ENCODE assay signal across 27 mouse cellular contexts in the genomic region with DNA sequence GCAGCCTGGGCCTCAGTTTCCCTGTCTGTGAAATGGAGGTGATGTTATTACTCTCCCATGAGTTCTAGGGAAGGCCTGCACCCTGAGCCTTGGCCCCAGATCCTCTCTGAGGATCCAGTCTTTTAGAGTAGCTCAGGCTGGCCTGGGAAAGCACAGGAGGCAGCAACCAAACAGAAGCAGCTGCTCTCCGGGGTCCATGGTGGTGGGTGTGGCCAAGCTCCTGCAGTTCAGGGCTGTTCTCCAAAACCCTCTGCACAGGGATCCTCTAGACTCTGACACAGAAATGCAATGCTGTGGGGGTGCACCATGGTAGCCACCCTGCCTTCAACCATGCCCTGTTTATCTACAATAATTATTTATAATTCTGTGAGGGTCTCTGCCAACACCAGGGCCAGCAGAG. TPM values are rescaled to one million over a fixed set of nuclear protein-coding genes. Genes with fewer than 3 reads are reported as not detected.
DNase-seq lines count a peak whose midpoint lies in the region; ATAC-seq and TF ChIP-seq lines count a peak whose summit lies in the region.
"Had no signal": no experiment of that assay in that cellular context is flagged by ENCODE, and none has a peak within 500 bp of the region (broad histone marks: within the 10 kb centered on the region; RNA-seq: fewer than 3 reads in every experiment).

No protein-coding gene starts in this region.

- no peak for ATAC-seq in embryonic facial prominence, embryonic 14.5 days (ENCODE audit: low read depth)
- ATAC-seq in stomach, embryonic 14.5 days (ENCODE audit: insufficient number of reproducible peaks, insufficient read depth, low FRiP score, low read depth), result no peak
- no peak for ATAC-seq in stomach, postnatal 0 days (ENCODE audit: low FRiP score, low TSS enrichment)
- ATAC-seq: forebrain, postnatal 0 days; hindbrain, postnatal 0 days; liver, postnatal 0 days; lung, postnatal 0 days had no signal

- H3K9ac ChIP-seq in embryonic facial prominence, embryonic 14.5 days (ENCODE audit: low read depth, low read length), result peak overlapping the region; percentile 16; the same call in 1 of the 2 replicates
- H3K9ac ChIP-seq in stomach, embryonic 14.5 days (replicated peaks; ENCODE audit: low read depth, low read length), result no peak overlapping the region
- no peak overlapping the region for H3K9ac ChIP-seq in stomach, postnatal 0 days (ENCODE audit: low read length)
- H3K9ac ChIP-seq: forebrain, embryonic 12.5 days; forebrain, postnatal 0 days; heart, embryonic 15.5 days; hindbrain, embryonic 12.5 days; limb, embryonic 15.5 days; liver, postnatal 0 days had no signal

- peaks cover 11% of the 10 kb centered on the region for H3K4me1 ChIP-seq in embryonic facial prominence, embryonic 14.5 days (ENCODE audit: control insufficient read depth, insufficient read depth, low read length)
- peaks cover 45% of the 10 kb centered on the region for H3K4me1 ChIP-seq in embryonic facial prominence, embryonic 10.5 days
- peaks cover 13% of the 10 kb centered on the region; the same call in 1 of the 2 replicates for H3K4me1 ChIP-seq in stomach, embryonic 14.5 days (ENCODE audit: control insufficient read depth, insufficient read depth, low read length)
- peaks cover 3% of the 10 kb centered on the region; the same call in 1 of the 2 replicates for H3K4me1 ChIP-seq in stomach, postnatal 0 days (replicated peaks; ENCODE audit: control insufficient read depth, insufficient read depth)

- no peaks in the 10 kb centered on the region for H3K36me3 ChIP-seq in embryonic facial prominence, embryonic 14.5 days (ENCODE audit: control insufficient read depth, insufficient read depth, low read length)
- no peaks in the 10 kb centered on the region for H3K36me3 ChIP-seq in embryonic facial prominence, embryonic 10.5 days (replicated peaks)
- H3K36me3 ChIP-seq in stomach, embryonic 14.5 days (ENCODE audit: control insufficient read depth, insufficient read depth, low read length), result no peaks in the 10 kb centered on the region
- no peaks in the 10 kb centered on the region for H3K36me3 ChIP-seq in stomach, postnatal 0 days (ENCODE audit: control insufficient read depth, insufficient read depth, low read length)
- H3K36me3 ChIP-seq: embryonic facial prominence, embryonic 13.5 days; forebrain, embryonic 12.5 days; heart, embryonic 10.5 days; heart, embryonic 15.5 days; hindbrain, embryonic 12.5 days; limb, embryonic 15.5 days had no signal

- H3K4me2 ChIP-seq in embryonic facial prominence, embryonic 14.5 days (ENCODE audit: low read depth, low read length), result no peak overlapping the region
- no peak overlapping the region for H3K4me2 ChIP-seq in stomach, embryonic 14.5 days (replicated peaks; ENCODE audit: low read depth, low read length)
- H3K4me2 ChIP-seq in stomach, postnatal 0 days (replicated peaks; ENCODE audit: low read depth), result no peak overlapping the region
- H3K4me2 ChIP-seq: embryonic facial prominence, embryonic 13.5 days; forebrain, embryonic 12.5 days; heart, embryonic 15.5 days; hindbrain, embryonic 12.5 days; limb, embryonic 15.5 days had no signal

- 0% methylated on average over 1 of the region's 1 CpGs for WGBS in embryonic facial prominence, embryonic 14.5 days
- WGBS in embryonic facial prominence, embryonic 10.5 days, result 15% methylated on average over 1 of the region's 1 CpGs
- 5% methylated on average over 1 of the region's 1 CpGs for WGBS in stomach, embryonic 14.5 days
- WGBS in stomach, postnatal 0 days, result 8% methylated on average over 1 of the region's 1 CpGs

- DNase-seq in embryonic facial prominence, embryonic 14.5 days (ENCODE audit: low spot score), result no peak
- DNase-seq in embryonic facial prominence, embryonic 10.5 days (ENCODE audit: low spot score), result no peak
- DNase-seq in kidney, postnatal 10 days, result peak; percentile 31
- no peak for DNase-seq in kidney, adult 9 months
- no peak for DNase-seq in stomach, postnatal 0 days (ENCODE audit: low spot score)
- DNase-seq in right cerebral cortex, postnatal 4 days, result no peak
- DNase-seq: adrenal gland, postnatal 25 days; embryo, embryonic 11 days; forebrain, postnatal 0 days; gastrocnemius, postnatal 10 days; kidney, adult 18-20 months; layer of hippocampus, adult 9-11 months; liver, postnatal 0 days; midbrain, embryonic 14.5 days; right cerebral cortex, postnatal 25 days; spleen, adult 18-20 months had no signal

- no peak for TF ChIP-seq EP300 in stomach, postnatal 0 days (optimal IDR thresholded peaks at IDR 0.05)

- TF ChIP-seq CTCF in stomach, postnatal 0 days (IDR thresholded peaks at IDR 0.05; ENCODE audit: low read depth), result no peak

- no peaks in the 10 kb centered on the region for H3K9me3 ChIP-seq in embryonic facial prominence, embryonic 14.5 days (ENCODE audit: control insufficient read depth, low read length)
- no peaks in the 10 kb centered on the region for H3K9me3 ChIP-seq in embryonic facial prominence, embryonic 10.5 days
- H3K9me3 ChIP-seq in stomach, embryonic 14.5 days (ENCODE audit: control insufficient read depth, low read depth, low read length), result no peaks in the 10 kb centered on the region
- no peaks in the 10 kb centered on the region for H3K9me3 ChIP-seq in stomach, postnatal 0 days (ENCODE audit: control insufficient read depth, low read length)
- H3K9me3 ChIP-seq: embryonic facial prominence, embryonic 13.5 days; forebrain, embryonic 12.5 days; heart, embryonic 10.5 days; heart, embryonic 15.5 days; hindbrain, embryonic 12.5 days; limb, embryonic 10.5 days; limb, embryonic 15.5 days had no signal

- H3K27ac ChIP-seq in embryonic facial prominence, embryonic 14.5 days (replicated peaks; ENCODE audit: low read depth, low read length), result no peak overlapping the region
- no peak overlapping the region for H3K27ac ChIP-seq in embryonic facial prominence, embryonic 10.5 days (replicated peaks)
- H3K27ac ChIP-seq in stomach, embryonic 14.5 days (ENCODE audit: low read length), result peak overlapping the region; percentile 23; the same call in 1 of the 2 replicates
- no peak overlapping the region for H3K27ac ChIP-seq in stomach, postnatal 0 days (replicated peaks)
- H3K27ac ChIP-seq: embryonic facial prominence, embryonic 13.5 days; forebrain, embryonic 12.5 days; heart, embryonic 10.5 days; heart, embryonic 15.5 days; hindbrain, embryonic 12.5 days; hindbrain, postnatal 0 days; limb, embryonic 10.5 days; limb, embryonic 15.5 days had no signal

- H3K27me3 ChIP-seq in embryonic facial prominence, embryonic 14.5 days (replicated peaks; ENCODE audit: control insufficient read depth, insufficient read depth, low read length), result no peaks in the 10 kb centered on the region
- H3K27me3 ChIP-seq in embryonic facial prominence, embryonic 10.5 days (replicated peaks; ENCODE audit: low read depth, poor library complexity, severe bottlenecking), result no peaks in the 10 kb centered on the region
- H3K27me3 ChIP-seq in stomach, embryonic 14.5 days (ENCODE audit: control insufficient read depth, insufficient read depth, low read length), result no peaks in the 10 kb centered on the region
- no peaks in the 10 kb centered on the region for H3K27me3 ChIP-seq in stomach, postnatal 0 days (ENCODE audit: control insufficient read depth, insufficient read depth, low read length)
- H3K27me3 ChIP-seq: hindbrain, embryonic 12.5 days; limb, embryonic 15.5 days had no signal

- no peak overlapping the region for H3K4me3 ChIP-seq in embryonic facial prominence, embryonic 14.5 days (ENCODE audit: low read depth, low read length)
- no peak overlapping the region for H3K4me3 ChIP-seq in embryonic facial prominence, embryonic 10.5 days
- no peak overlapping the region for H3K4me3 ChIP-seq in stomach, embryonic 14.5 days (ENCODE audit: low read depth, low read length)
- no peak overlapping the region for H3K4me3 ChIP-seq in stomach, postnatal 0 days (ENCODE audit: low read depth, low read length)
- H3K4me3 ChIP-seq: embryonic facial prominence, embryonic 13.5 days; erythroblast, embryonic 14.5 days; forebrain, embryonic 12.5 days; heart, embryonic 10.5 days; heart, embryonic 15.5 days; hindbrain, embryonic 12.5 days; limb, embryonic 10.5 days; limb, embryonic 15.5 days had no signal

RNA-seq across cellular contexts. Expression of a gene that starts 2.2 kb away (rescaled TPM):
- polyA plus RNA-seq in embryonic facial prominence, embryonic 14.5 days (2014; fragmentation: Nextera tagmentation; extraction: Ambion mirVana), result 1.8 and 2.3 TPM in 2 replicates
- 0.77 and 0.79 TPM in 2 replicates for polyA plus RNA-seq in embryonic facial prominence, embryonic 10.5 days (2016; fragmentation: Nextera tagmentation; extraction: Ambion mirVana)
- 1.9 and 2.9 TPM in 2 replicates for polyA plus RNA-seq in stomach, embryonic 14.5 days (2014; fragmentation: Nextera tagmentation; extraction: Ambion mirVana)
- polyA plus RNA-seq in stomach, postnatal 0 days (2015; fragmentation: Nextera tagmentation; extraction: Ambion mirVana), result 2.3 and 2.7 TPM in 2 replicates

RNA-seq across cellular contexts. Expression of a gene that starts 5.1 kb away (rescaled TPM):
- 120 and 132 TPM in 2 replicates for polyA plus RNA-seq in embryonic facial prominence, embryonic 14.5 days (2014; fragmentation: Nextera tagmentation; extraction: Ambion mirVana)
- polyA plus RNA-seq in embryonic facial prominence, embryonic 10.5 days (2016; fragmentation: Nextera tagmentation; extraction: Ambion mirVana), result 105 and 109 TPM in 2 replicates
- 121 and 122 TPM in 2 replicates for polyA plus RNA-seq in stomach, embryonic 14.5 days (2014; fragmentation: Nextera tagmentation; extraction: Ambion mirVana)
- 66.7 and 83.8 TPM in 2 replicates for polyA plus RNA-seq in stomach, postnatal 0 days (2015; fragmentation: Nextera tagmentation; extraction: Ambion mirVana)

RNA-seq across cellular contexts. Expression of a gene that starts 18.5 kb away (rescaled TPM):
- polyA plus RNA-seq in embryonic facial prominence, embryonic 14.5 days (2014; fragmentation: Nextera tagmentation; extraction: Ambion mirVana), result 0.28 and 0.29 TPM in 2 replicates
- 0.14 TPM in 1 of 2 replicates, not detected in the other for polyA plus RNA-seq in embryonic facial prominence, embryonic 10.5 days (2016; fragmentation: Nextera tagmentation; extraction: Ambion mirVana)
- 0.17 and 0.24 TPM in 2 replicates for polyA plus RNA-seq in stomach, embryonic 14.5 days (2014; fragmentation: Nextera tagmentation; extraction: Ambion mirVana)
- polyA plus RNA-seq in stomach, postnatal 0 days (2015; fragmentation: Nextera tagmentation; extraction: Ambion mirVana), result 0.30 and 0.33 TPM in 2 replicates
- polyA plus RNA-seq: erythroblast, embryonic 14.5 days; forebrain, embryonic 12.5 days; limb, embryonic 10.5 days had no signal

RNA-seq across cellular contexts. Expression of a gene that starts 19.6 kb away (rescaled TPM):
- polyA plus RNA-seq in embryonic facial prominence, embryonic 14.5 days (2014; fragmentation: Nextera tagmentation; extraction: Ambion mirVana), result 94.5 and 107 TPM in 2 replicates
- 184 and 187 TPM in 2 replicates for polyA plus RNA-seq in embryonic facial prominence, embryonic 10.5 days (2016; fragmentation: Nextera tagmentation; extraction: Ambion mirVana)
- 81.3 and 82.4 TPM in 2 replicates for polyA plus RNA-seq in stomach, embryonic 14.5 days (2014; fragmentation: Nextera tagmentation; extraction: Ambion mirVana)
- 37.4 and 39.3 TPM in 2 replicates for polyA plus RNA-seq in stomach, postnatal 0 days (2015; fragmentation: Nextera tagmentation; extraction: Ambion mirVana)

RNA-seq across cellular contexts. Expression of a gene that starts 46.4 kb away (rescaled TPM):
- polyA plus RNA-seq in embryonic facial prominence, embryonic 14.5 days (2014; fragmentation: Nextera tagmentation; extraction: Ambion mirVana), result 59.8 and 62.7 TPM in 2 replicates
- 51.8 and 52.7 TPM in 2 replicates for polyA plus RNA-seq in embryonic facial prominence, embryonic 10.5 days (2016; fragmentation: Nextera tagmentation; extraction: Ambion mirVana)
- polyA plus RNA-seq in stomach, embryonic 14.5 days (2014; fragmentation: Nextera tagmentation; extraction: Ambion mirVana), result 67.7 and 70.8 TPM in 2 replicates
- 23.3 and 25.2 TPM in 2 replicates for polyA plus RNA-seq in stomach, postnatal 0 days (2015; fragmentation: Nextera tagmentation; extraction: Ambion mirVana)
